Mouse (Mus musculus) liver, postnatal 0 days (tissue): ENCODE measurements at regions not wholly inside any gene's neighbourhood (a gene's known extent, or its start where the extent isn't known, plus 50 kb on each side); places are given as distances from the start of the nearest gene placed in this dataset.

Experiments
- CTCF ChIP-seq: sonication (generic); IDR thresholded peaks from 2 replicates; pipeline ENCODE4 v1.5.1; 2016; ENCODE audit warnings: antibody characterized with exemption, low read depth
- EP300 ChIP-seq: IDR thresholded peaks from 2 replicates; pipeline ENCODE4 v1.6.1; 2016; ENCODE audit warnings: antibody characterized with exemption, low read depth, mild to moderate bottlenecking

- no peak for TF ChIP-seq CTCF
- TF ChIP-seq EP300 = no peak
These were observed 400.0 kb downstream of the Rps24 start for GRCm38 (mm10) chr14:24886896-24887421.
